Mouse (Mus musculus) hindbrain, embryonic 15.5 days (tissue): ENCODE results near the gene Adam1a. TPM values are rescaled to one million over a fixed set of nuclear protein-coding genes. Genes with fewer than 3 reads are reported as not detected.

ENCODE experiments used
- ATAC-seq: fragments of 200-750 bp; cut with Nextera tagmentation; 2 replicates; pipeline ENCODE4 v1.8.0; 2017; ENCODE audit warnings: low read depth, moderate number of reproducible peaks, moderate TSS enrichment; ENCODE audit not compliant: low FRiP score
- H3K27ac ChIP-seq: fragments of 300-500 bp; sonication (generic); replicated peaks from 2 replicates; pipeline ENCODE4 v1.5.1; 2015; ENCODE audit warnings: mild to moderate bottlenecking, inconsistent platforms
- H3K27me3 ChIP-seq: fragments of 300-500 bp; sonication (generic); 2 replicates; pipeline ENCODE4 v1.6.1; 2015; ENCODE audit warnings: control low read depth, inconsistent platforms
- H3K36me3 ChIP-seq: fragments of 300-500 bp; sonication (generic); 2 replicates; pipeline ENCODE4 v1.6.1; 2015; ENCODE audit warnings: control low read depth, inconsistent platforms
- H3K4me1 ChIP-seq: fragments of 300-500 bp; sonication (generic); replicated peaks from 2 replicates; pipeline ENCODE4 v1.6.1; 2015; ENCODE audit warnings: control low read depth, inconsistent platforms
- H3K4me2 ChIP-seq: fragments of 300-500 bp; sonication (generic); 2 replicates; pipeline ENCODE4 v1.6.1; 2015; ENCODE audit warnings: moderate library complexity, mild to moderate bottlenecking, inconsistent platforms
- H3K4me3 ChIP-seq: fragments of 300-500 bp; sonication (generic); 2 replicates; pipeline ENCODE4 v1.5.1; 2015; ENCODE audit warnings: mild to moderate bottlenecking, inconsistent platforms
- H3K9ac ChIP-seq: fragments of 300-500 bp; sonication (generic); 2 replicates; pipeline ENCODE4 v1.6.1; 2015; ENCODE audit warnings: inconsistent platforms
- H3K9me3 ChIP-seq: fragments of 300-500 bp; sonication (generic); 2 replicates; pipeline ENCODE4 v1.6.1; 2016; ENCODE audit warnings: control low read depth, inconsistent platforms
- WGBS: fragments of 180-500 bp; shearing (Covaris S2); methylation state at CpG from one replicate; pipeline ENCODE4 v1.1.7; 2015; 5-methylcytosine and 5-hydroxymethylcytosine counted together
- polyA plus RNA-seq: library from polyadenylated mRNA; unstranded; fragments of >200 nt; fragmentation: Nextera tagmentation; extraction: Ambion mirVana; gene quantifications from 2 replicates; pipeline ENCODE4 v1.2.1, GENCODE M21; 2015

The Adam1a gene
- polyA plus RNA-seq, 1 experiment from 2014 or later = 3.8 TPM

- Histone ChIP-seq H3K36me3 (peaks cover 15% of the 10 kb centered on the region), H3K4me2 (no peak overlapping the region), H3K4me1 (no peaks in the 10 kb centered on the region), H3K27ac (no peak overlapping the region), H3K9me3 (no peaks in the 10 kb centered on the region), H3K27me3 (no peaks in the 10 kb centered on the region), H3K9ac (no peak overlapping the region), H3K4me3 (no peak overlapping the region)
- peak; percentile 78; the same call in 1 of the 2 replicates for ATAC-seq
- WGBS = 58% methylated on average over 12 of the region's 12 CpGs
Measured at GRCm38 (mm10) chr5:121583765-121584501, 38.7 kb upstream of the Adam1a start.

- H3K9ac ChIP-seq = no peak overlapping the region
- no peaks in the 10 kb centered on the region for H3K27me3 ChIP-seq
Measured at GRCm38 (mm10) chr5:121581945-121582344, 36.7 kb upstream of the Adam1a start.

GRCm38 (mm10) chr5:121576927-121577488 lies 31.7 kb upstream of the Adam1a start:
- no peak overlapping the region for H3K27ac ChIP-seq
- H3K27me3 ChIP-seq = no peaks in the 10 kb centered on the region
- 88% methylated on average over 11 of the region's 11 CpGs for WGBS
- H3K4me2 ChIP-seq = no peak overlapping the region
- no peak overlapping the region for H3K9ac ChIP-seq
- no peak for ATAC-seq
- no peaks in the 10 kb centered on the region for H3K4me1 ChIP-seq
- peaks cover 27% of the 10 kb centered on the region for H3K36me3 ChIP-seq
- H3K4me3 ChIP-seq = no peak overlapping the region
- H3K9me3 ChIP-seq = no peaks in the 10 kb centered on the region

More at GRCm38 (mm10) chr5:121581945-121582344, 36.7 kb upstream of the Adam1a start:
- H3K9me3 ChIP-seq = no peaks in the 10 kb centered on the region
- H3K27ac ChIP-seq = no peak overlapping the region
- no peaks in the 10 kb centered on the region for H3K4me1 ChIP-seq
- ATAC-seq = no peak
- H3K4me3 ChIP-seq = no peak overlapping the region
- 96% methylated on average over 8 of the region's 8 CpGs for whole genome bisulfite sequencing
- H3K36me3 ChIP-seq = peaks cover 20% of the 10 kb centered on the region
- H3K4me2 ChIP-seq = no peak overlapping the region

DNA sequence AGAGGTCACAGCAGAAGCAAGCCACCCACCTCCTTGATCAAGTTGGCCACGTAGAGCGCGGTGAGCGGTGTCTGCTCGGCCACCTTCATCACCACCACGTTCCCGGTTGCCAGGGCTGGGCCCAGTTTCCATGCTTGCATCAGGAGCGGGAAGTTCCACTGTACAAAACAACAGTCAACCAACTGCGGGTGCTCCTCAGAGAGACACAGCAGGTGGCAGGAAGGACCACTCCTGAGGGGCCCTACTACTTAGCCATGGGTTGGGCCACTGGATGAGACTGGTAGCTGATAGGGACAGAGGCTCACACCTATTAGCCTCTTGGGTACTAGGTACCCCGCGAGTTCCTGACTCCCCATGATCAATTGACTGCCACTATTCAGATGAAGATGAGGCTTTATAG lies 30.6 kb upstream of the Adam1a start:
- no peaks in the 10 kb centered on the region for H3K4me1 ChIP-seq
- no peak overlapping the region for H3K4me3 ChIP-seq
- peaks cover 37% of the 10 kb centered on the region for H3K36me3 ChIP-seq
- H3K9me3 ChIP-seq = no peaks in the 10 kb centered on the region
- 95% methylated on average over 11 of the region's 11 CpGs for WGBS
- H3K4me2 ChIP-seq = no peak overlapping the region
- H3K9ac ChIP-seq = no peak overlapping the region
- no peaks in the 10 kb centered on the region for H3K27me3 ChIP-seq
- ATAC-seq = no peak
- no peak overlapping the region for H3K27ac ChIP-seq

DNA sequence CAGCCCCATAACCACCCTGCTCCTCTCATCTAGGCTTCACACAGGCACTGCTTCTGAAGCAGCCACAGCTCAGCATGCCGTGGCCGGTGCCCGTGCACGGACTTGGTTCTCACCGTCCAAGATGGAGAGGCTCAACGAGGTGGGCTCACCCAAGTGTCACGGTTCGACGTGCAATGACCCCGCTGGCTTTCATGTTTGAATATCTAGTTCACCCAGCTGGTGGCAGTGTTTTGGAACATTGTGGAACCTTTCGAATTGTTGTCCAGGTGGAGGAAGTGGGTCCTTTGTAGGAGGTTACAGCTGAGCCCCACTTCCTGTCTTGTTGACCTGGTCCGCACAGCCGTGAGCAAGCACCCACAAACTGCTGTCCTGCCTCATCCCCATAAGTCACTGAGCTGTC lies 28.9 kb upstream of the Adam1a start:
- Histone ChIP-seq H3K36me3 (peaks cover 33% of the 10 kb centered on the region), H3K9ac (no peak overlapping the region), H3K4me2 (no peak overlapping the region), H3K27me3 (no peaks in the 10 kb centered on the region), H3K9me3 (no peaks in the 10 kb centered on the region), H3K4me3 (no peak overlapping the region), H3K27ac (no peak overlapping the region), H3K4me1 (no peaks in the 10 kb centered on the region)
- 91% methylated on average over 13 of the region's 13 CpGs for WGBS
- no peak for ATAC-seq

- Histone ChIP-seq H3K27me3 (no peaks in the 10 kb centered on the region), H3K9ac (no peak overlapping the region), H3K4me2 (no peak overlapping the region), H3K36me3 (peaks cover 27% of the 10 kb centered on the region), H3K9me3 (no peaks in the 10 kb centered on the region), H3K4me1 (no peaks in the 10 kb centered on the region), H3K4me3 (no peak overlapping the region), H3K27ac (no peak overlapping the region)
- 67% methylated on average over 1 of the region's 1 CpGs for WGBS
- no peak for ATAC-seq
Measured at GRCm38 (mm10) chr5:121570787-121571186, 25.5 kb upstream of the Adam1a start.

- Histone ChIP-seq H3K27ac (no peak overlapping the region), H3K4me1 (no peaks in the 10 kb centered on the region), H3K36me3 (peaks cover 21% of the 10 kb centered on the region), H3K4me3 (no peak overlapping the region), H3K4me2 (no peak overlapping the region), H3K27me3 (no peaks in the 10 kb centered on the region), H3K9ac (no peak overlapping the region), H3K9me3 (no peaks in the 10 kb centered on the region)
- WGBS = 79% methylated on average over 9 of the region's 9 CpGs
- ATAC-seq = no peak
Measured at GRCm38 (mm10) chr5:121569881-121570420, 24.7 kb upstream of the Adam1a start.

- WGBS = 95% methylated on average over 16 of the region's 16 CpGs
Measured at GRCm38 (mm10) chr5:121566035-121566681, 20.9 kb upstream of the Adam1a start.

GRCm38 (mm10) chr5:121564468-121564895 lies 19.2 kb upstream of the Adam1a start:
- Histone ChIP-seq H3K36me3 (no peaks in the 10 kb centered on the region), H3K9me3 (no peaks in the 10 kb centered on the region), H3K4me2 (peak overlapping the region; percentile 31; the same call in 1 of the 2 replicates), H3K4me1 (no peaks in the 10 kb centered on the region), H3K9ac (no peak overlapping the region), H3K27ac (no peak overlapping the region), H3K27me3 (no peaks in the 10 kb centered on the region), H3K4me3 (no peak overlapping the region)
- WGBS = 15% methylated on average over 11 of the region's 11 CpGs
- no peak for ATAC-seq

More at GRCm38 (mm10) chr5:121566035-121566681, 20.9 kb upstream of the Adam1a start:
- ATAC-seq = no peak
- H3K4me1 ChIP-seq = no peaks in the 10 kb centered on the region
- H3K9me3 ChIP-seq = no peaks in the 10 kb centered on the region
- H3K4me3 ChIP-seq = no peak overlapping the region
- peaks cover 12% of the 10 kb centered on the region; the same call in 1 of the 2 replicates for H3K36me3 ChIP-seq
- H3K4me2 ChIP-seq = no peak overlapping the region
- no peaks in the 10 kb centered on the region for H3K27me3 ChIP-seq
- no peak overlapping the region for H3K9ac ChIP-seq
- no peak overlapping the region for H3K27ac ChIP-seq

- H3K27me3 ChIP-seq = no peaks in the 10 kb centered on the region
- no peak overlapping the region for H3K9ac ChIP-seq
- no peaks in the 10 kb centered on the region for H3K4me1 ChIP-seq
- no peak for ATAC-seq
- no peaks in the 10 kb centered on the region for H3K9me3 ChIP-seq
- no peak overlapping the region for H3K4me2 ChIP-seq
- WGBS = 90% methylated on average over 3 of the region's 3 CpGs
- no peak overlapping the region for H3K4me3 ChIP-seq
- H3K36me3 ChIP-seq = no peaks in the 10 kb centered on the region
- no peak overlapping the region for H3K27ac ChIP-seq
Measured at GRCm38 (mm10) chr5:121562436-121562835, 17.2 kb upstream of the Adam1a start.

DNA sequence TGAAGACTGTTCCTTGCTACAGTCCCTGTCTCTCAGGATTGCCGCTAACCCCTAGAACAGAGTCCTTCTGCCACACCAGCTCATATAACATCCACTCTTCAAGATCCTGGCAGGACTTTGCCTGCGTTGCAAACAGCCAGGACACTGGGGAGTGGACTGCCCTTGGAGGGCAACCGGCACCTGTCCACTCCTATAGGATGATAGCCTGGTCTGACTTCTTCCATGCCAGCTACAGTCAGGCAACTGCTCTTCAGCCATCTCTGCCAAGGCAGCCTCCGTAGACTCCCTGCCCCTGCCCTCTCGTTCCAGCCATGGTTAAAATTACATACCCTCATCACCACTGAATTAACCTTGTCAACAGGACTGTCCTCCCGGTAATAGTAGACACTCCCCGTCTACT lies 3.9 kb upstream of the Adam1a start:
- Histone ChIP-seq H3K27ac (no peak overlapping the region), H3K9ac (no peak overlapping the region), H3K9me3 (no peaks in the 10 kb centered on the region), H3K36me3 (no peaks in the 10 kb centered on the region), H3K4me1 (peaks cover 15% of the 10 kb centered on the region), H3K27me3 (no peaks in the 10 kb centered on the region), H3K4me2 (no peak overlapping the region), H3K4me3 (no peak overlapping the region)
- 87% methylated on average over 7 of the region's 7 CpGs for WGBS
- no peak for ATAC-seq

DNA sequence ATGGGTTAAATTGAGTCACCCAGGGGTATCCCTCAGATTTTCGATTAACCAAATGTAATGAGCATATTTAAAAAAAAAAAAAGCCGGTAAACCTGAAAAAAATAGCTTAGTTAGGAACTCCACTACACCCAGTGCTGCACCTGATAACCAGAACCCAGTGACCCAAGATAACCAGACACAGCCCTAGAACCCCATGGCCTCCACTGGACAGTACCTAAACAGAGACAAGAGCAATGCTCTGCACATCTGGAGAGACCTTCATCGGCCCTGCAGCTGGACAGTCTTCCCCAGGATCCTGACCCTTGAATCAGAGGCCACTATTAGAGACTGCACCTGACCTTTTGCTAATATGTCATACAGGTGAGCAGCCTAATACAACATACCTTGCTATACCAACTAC lies 1.8 kb upstream of the Adam1a start:
- no peak overlapping the region for H3K4me3 ChIP-seq
- peaks cover 35% of the 10 kb centered on the region for H3K4me1 ChIP-seq
- no peaks in the 10 kb centered on the region for H3K36me3 ChIP-seq
- no peak for ATAC-seq
- no peak overlapping the region for H3K4me2 ChIP-seq
- H3K9me3 ChIP-seq = no peaks in the 10 kb centered on the region
- H3K9ac ChIP-seq = no peak overlapping the region
- H3K27me3 ChIP-seq = no peaks in the 10 kb centered on the region
- 91% methylated on average over 3 of the region's 3 CpGs for WGBS
- H3K27ac ChIP-seq = no peak overlapping the region
